Mouse (Mus musculus): ENCODE data around the gene Ick. TPM values are rescaled to one million over a fixed set of nuclear protein-coding genes. Genes with fewer than 3 reads are reported as not detected.

Gene Ick
- total RNA-seq, 2 experiments from 2014 or later, result 18.3 to 20.6 TPM

- no peak overlapping the region for H3K27ac ChIP-seq
- TF ChIP-seq CTCF (conservative IDR thresholded peaks at IDR 0.05), result no peak
- peak overlapping the region; percentile 58 for H3K4me3 ChIP-seq
- DNase-seq (ENCODE audit: low spot score in 2 of 2), result peak in 1 of 2 experiments; percentile 29
Measured at GRCm38 (mm10) chr9:78190651-78191634, 82.0 kb downstream of the Ick start.

GRCm38 (mm10) chr9:78191736-78192135, 82.7 kb downstream of the Ick start:
- H3K4me3 ChIP-seq, result peak overlapping the region; percentile 58
- peak overlapping the region; percentile 73 for H3K27ac ChIP-seq
- peak; percentile 23 to 31 for DNase-seq (ENCODE audit: low spot score in 2 of 2)
- no peak for TF ChIP-seq CTCF (conservative IDR thresholded peaks at IDR 0.05)

GRCm38 (mm10) chr9:78193902-78194597, 85.1 kb downstream of the Ick start:
- peak; percentile 93 for TF ChIP-seq CTCF (conservative IDR thresholded peaks at IDR 0.05)
- peak; percentile 28 to 49 for DNase-seq (ENCODE audit: low spot score in 2 of 2)
- Histone ChIP-seq H3K4me3 (no peak overlapping the region), H3K27ac (no peak overlapping the region)

DNA sequence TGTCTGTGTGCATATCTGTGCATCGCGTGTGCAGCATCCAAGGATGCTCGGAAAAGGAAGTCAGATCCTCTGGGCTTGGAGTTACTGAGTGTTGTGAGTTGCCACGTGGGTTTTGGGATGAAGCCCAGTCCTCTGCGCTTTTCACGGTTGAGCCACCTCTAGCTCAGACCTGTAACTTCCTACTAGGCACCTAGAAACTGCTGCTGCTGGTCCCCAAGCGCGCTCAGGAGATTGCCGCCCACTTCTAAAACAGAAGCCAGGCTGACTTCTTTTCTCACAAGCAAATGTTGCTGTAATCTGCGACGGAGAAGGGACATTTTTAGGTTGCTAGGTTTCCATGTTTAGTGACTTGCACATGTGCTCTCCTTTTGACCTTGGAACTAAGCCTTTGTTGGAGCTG, 86.0 kb downstream of the Ick start:
- no peak overlapping the region for H3K4me3 ChIP-seq
- TF ChIP-seq CTCF (conservative IDR thresholded peaks at IDR 0.05), result no peak
- no peak overlapping the region for H3K27ac ChIP-seq
- DNase-seq (ENCODE audit: low spot score in 2 of 2), result no peak

GRCm38 (mm10) chr9:78197801-78198200, 88.8 kb downstream of the Ick start:
- no peak for TF ChIP-seq CTCF (conservative IDR thresholded peaks at IDR 0.05)

DNA sequence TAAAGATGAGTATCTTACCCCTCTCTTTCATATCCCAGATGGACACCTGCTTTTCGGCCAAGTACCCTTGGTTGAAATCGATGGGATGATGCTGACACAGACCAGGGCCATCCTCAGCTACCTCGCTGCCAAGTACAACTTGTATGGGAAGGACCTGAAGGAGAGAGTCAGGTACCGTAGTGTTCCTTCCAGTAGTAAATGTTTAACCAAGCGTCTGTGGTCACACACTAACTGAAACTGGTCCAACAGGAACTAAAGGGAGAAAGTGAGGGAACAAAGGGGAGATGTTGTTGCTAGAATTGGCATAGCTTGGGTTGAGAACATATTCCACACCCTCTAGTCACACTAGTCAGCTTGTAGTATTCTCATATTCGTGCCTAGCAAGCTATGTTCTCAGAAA, 95.2 kb downstream of the Ick start:
- Histone ChIP-seq H3K4me3 (no peak overlapping the region), H3K27ac (no peak overlapping the region)
- no peak for DNase-seq (ENCODE audit: low spot score in 2 of 2)
- no peak for TF ChIP-seq CTCF (conservative IDR thresholded peaks at IDR 0.05)

More at GRCm38 (mm10) chr9:78197801-78198200, 88.8 kb downstream of the Ick start:
- no peak overlapping the region for H3K4me3 ChIP-seq
- no peak overlapping the region for H3K27ac ChIP-seq
- DNase-seq (ENCODE audit: low spot score in 2 of 2), result no peak

- Histone ChIP-seq H3K27ac (no peak overlapping the region), H3K4me3 (no peak overlapping the region)
- DNase-seq (ENCODE audit: low spot score in 2 of 2), result no peak
- no peak for TF ChIP-seq CTCF (conservative IDR thresholded peaks at IDR 0.05)
Measured at GRCm38 (mm10) chr9:78208956-78209355, 100.0 kb downstream of the Ick start.

GRCm38 (mm10) chr9:78210079-78210478, 101.1 kb downstream of the Ick start:
- Histone ChIP-seq H3K27ac (no peak overlapping the region), H3K4me3 (no peak overlapping the region)

DNA sequence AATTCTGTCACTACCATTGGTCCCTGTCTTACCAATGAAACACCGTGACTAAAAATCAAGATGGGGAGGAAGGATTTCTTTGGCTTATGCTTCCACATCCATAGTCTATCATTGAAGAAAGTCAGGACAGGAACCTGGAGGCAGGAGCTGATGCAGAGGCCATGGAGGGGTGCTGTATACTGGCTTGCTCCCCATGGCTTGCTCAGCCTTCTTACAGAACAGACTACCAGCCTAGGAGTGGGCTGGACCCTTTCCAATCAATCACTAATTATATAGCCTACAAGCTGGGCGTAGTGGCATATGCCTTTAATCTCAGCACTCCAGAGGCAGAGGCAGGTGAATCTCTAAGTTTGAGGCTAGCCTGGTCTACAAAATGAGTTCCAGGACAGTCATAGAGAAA, 101.8 kb downstream of the Ick start:
- Histone ChIP-seq H3K4me3 (no peak overlapping the region), H3K27ac (no peak overlapping the region)
- no peak for DNase-seq (ENCODE audit: low spot score in 2 of 2)
- no peak for TF ChIP-seq CTCF (conservative IDR thresholded peaks at IDR 0.05)

More at GRCm38 (mm10) chr9:78210079-78210478, 101.1 kb downstream of the Ick start:
- no peak for DNase-seq (ENCODE audit: low spot score in 2 of 2)
- TF ChIP-seq CTCF (conservative IDR thresholded peaks at IDR 0.05), result no peak

DNA sequence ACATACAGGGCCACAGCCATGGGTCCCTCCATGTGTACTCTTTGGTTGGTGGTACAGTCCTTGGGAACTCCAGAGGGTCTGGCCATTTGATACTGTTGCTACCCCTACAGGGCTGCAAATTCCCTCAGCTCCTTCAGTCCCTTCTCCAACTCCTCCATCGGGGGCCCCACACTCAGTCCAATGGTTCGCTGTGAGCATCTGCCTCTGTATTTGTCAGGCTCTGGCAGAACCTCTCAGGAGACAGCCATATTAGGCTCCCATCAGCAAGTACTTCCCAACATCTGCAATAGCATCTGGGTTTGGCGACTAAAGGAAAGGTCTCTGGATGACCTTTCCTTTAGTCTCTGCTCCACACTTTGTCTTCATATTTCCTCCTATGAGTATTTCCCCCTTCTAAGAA, 102.5 kb downstream of the Ick start:
- no peak overlapping the region for H3K4me3 ChIP-seq
- H3K27ac ChIP-seq, result no peak overlapping the region
- DNase-seq (ENCODE audit: low spot score in 2 of 2), result no peak
- no peak for TF ChIP-seq CTCF (conservative IDR thresholded peaks at IDR 0.05)

GRCm38 (mm10) chr9:78212341-78213049, 103.5 kb downstream of the Ick start:
- no peak for DNase-seq (ENCODE audit: low spot score in 2 of 2)
- no peak for TF ChIP-seq CTCF (conservative IDR thresholded peaks at IDR 0.05)
- H3K4me3 ChIP-seq, result no peak overlapping the region
- H3K27ac ChIP-seq, result no peak overlapping the region

DNA sequence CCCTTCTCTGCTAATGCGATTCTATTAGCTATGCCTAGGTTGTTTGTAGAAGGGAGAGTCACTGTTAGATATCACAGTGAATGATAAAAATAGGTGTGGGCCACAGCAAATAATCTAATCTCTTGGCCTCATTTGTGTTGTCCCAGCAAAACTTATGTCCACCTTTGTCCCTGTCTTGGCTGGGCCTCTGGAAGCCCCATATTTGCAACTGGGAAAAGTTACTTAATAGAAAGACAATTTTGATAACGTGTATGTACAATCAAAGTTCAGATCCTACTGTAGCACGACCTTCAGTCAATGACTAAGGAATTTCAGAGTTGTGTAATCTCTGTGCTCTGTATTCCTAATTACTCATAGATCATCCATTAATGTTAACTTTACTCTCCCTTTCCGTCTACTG, 108.1 kb downstream of the Ick start:
- no peak overlapping the region for H3K27ac ChIP-seq
- TF ChIP-seq CTCF (conservative IDR thresholded peaks at IDR 0.05), result no peak
- DNase-seq (ENCODE audit: low spot score in 2 of 2), result no peak
- no peak overlapping the region for H3K4me3 ChIP-seq

Other genes starting within 250 kb of the Ick start
- 10 to 100 TPM; 60.4 to 67.3 TPM for gene Elovl5, start 191.8 kb upstream of the Ick start, total RNA-seq (2021)
- gene Gcm1, start 57.3 kb upstream of the Ick start, total RNA-seq (2021), result not detected
- 10 to 100 TPM; 86.6 to 86.7 TPM for gene Fbxo9, start 127 bp upstream of the Ick start, total RNA-seq (2021)
- gene Gsta4, start 73.6 kb downstream of the Ick start, total RNA-seq (2021), result 10 to 100 TPM; 48.4 to 50.1 TPM
- not detected for gene Gsta1, start 121.5 kb downstream of the Ick start, total RNA-seq (2021)
- gene Gm3776, start 147.9 kb downstream of the Ick start, total RNA-seq (2021), result not detected
- gene Gm10639, start 180.7 kb downstream of the Ick start, total RNA-seq (2021), result not detected
- not detected for gene Omt2a, start 205.6 kb downstream of the Ick start, total RNA-seq (2021)
- gene Omt2b, start 218.4 kb downstream of the Ick start, total RNA-seq (2021), result not detected
- not detected for gene Gsta2, start 246.6 kb downstream of the Ick start, total RNA-seq (2021)

All from layer of hippocampus, adult 2 months (tissue).